Mouse (Mus musculus): ENCODE measurements around the gene Arid4b. TPM values are rescaled to one million over a fixed set of nuclear protein-coding genes. Genes with fewer than 3 reads are reported as not detected.
A peak's percentile ranks its signal among the peaks of the same experiment; 100 is the strongest.

Arid4b gene
- total and polyA plus RNA-seq, 2 experiments from 2014 or later: 21.9 to 30.9 TPM

DNA sequence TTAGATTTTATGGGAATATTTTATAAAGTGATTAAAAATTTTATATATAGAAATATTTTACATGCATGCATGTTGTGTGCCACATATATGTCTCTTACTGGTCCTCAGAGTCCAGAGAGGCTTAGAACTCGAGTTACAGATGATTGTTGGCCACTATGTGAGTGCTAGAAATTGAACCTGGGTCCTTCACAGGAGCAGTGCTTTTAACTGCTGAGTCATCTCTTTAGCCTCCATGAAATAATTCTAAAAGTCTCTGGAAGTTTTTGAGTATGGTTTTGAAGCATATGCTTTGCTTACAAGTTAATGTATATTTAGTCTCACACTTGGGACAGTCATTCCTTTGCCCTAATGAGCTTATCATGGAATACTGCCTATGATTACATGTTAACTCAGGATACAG lies 12.3 kb downstream of the Arid4b start:
- no peaks in the 10 kb centered on the region for H3K36me3 ChIP-seq (replicated peaks; ENCODE audit: control insufficient read depth, insufficient read depth, low read length)
- H3K27me3 ChIP-seq (ENCODE audit: control insufficient read depth, insufficient read depth, low read length): no peaks in the 10 kb centered on the region
- DNase-seq (ENCODE audit: low spot score) (no peak), ATAC-seq (ENCODE audit: insufficient read depth, low read depth) (no peak)
- 70% methylated on average over 1 of the region's 1 CpGs for WGBS
- 0 out of 2 replicates have a peak, but pooled peaks cover 3% of the 10 kb centered on the region for H3K4me1 ChIP-seq (ENCODE audit: control insufficient read depth, insufficient read depth)
- H3K9me3 ChIP-seq (replicated peaks; ENCODE audit: control insufficient read depth, low read length): no peaks in the 10 kb centered on the region
- no peak overlapping the region for H3K27ac ChIP-seq (ENCODE audit: low read depth)
- no peak for TF ChIP-seq CTCF (IDR thresholded peaks at IDR 0.05; ENCODE audit: low read depth)
- TF ChIP-seq EP300 (IDR thresholded peaks at IDR 0.05; ENCODE audit: low read depth): no peak
- H3K4me2 ChIP-seq (ENCODE audit: low read depth, low read length): no peak overlapping the region
- H3K4me3 ChIP-seq (ENCODE audit: low read depth, low read length): no peak overlapping the region
- H3K9ac ChIP-seq (replicated peaks; ENCODE audit: low read depth, low read length): no peak overlapping the region

DNA sequence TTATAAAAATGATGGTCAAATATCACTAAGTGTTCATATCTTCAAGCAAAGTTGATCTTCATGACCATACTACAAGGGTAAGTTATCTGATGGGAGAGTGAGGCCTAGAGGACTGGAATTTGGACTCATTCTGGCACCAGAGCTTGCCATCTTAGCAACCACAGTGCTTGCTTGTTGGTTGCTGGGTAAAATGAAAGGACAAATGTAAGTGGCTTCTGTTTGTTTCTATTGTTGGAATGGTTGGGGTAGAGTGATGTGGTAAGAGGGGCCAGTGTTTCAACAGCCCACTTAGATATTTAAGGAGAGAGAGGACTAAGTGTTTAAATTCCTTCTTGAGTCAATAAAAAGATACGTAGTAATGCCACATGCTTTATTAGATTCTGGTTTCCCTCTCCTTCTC lies 25.6 kb downstream of the Arid4b start:
- peak; percentile 60; the same call in 1 of the 2 replicates for ATAC-seq (ENCODE audit: insufficient read depth, low read depth)

DNA sequence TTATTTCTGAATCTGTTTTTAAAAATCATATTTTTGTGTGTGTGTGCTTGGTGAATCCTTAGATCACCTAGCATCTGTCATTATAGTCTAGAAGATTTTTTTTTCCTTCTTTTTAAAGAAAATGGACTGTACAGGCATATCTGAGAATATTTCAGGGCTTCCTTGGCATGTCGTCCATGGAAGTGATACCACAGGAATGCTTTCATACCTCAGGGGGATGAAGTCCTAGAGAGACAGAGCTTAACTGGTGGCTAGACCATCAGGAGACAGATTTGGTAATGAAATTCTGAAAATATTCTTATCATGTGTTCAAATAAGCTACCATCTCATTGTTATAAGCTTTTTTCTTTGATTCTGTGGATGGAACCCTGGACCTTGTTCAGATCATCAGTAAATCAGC lies 40.0 kb downstream of the Arid4b start:
- Histone ChIP-seq H3K9ac (replicated peaks; ENCODE audit: low read depth, low read length) (no peak overlapping the region), H3K27me3 (ENCODE audit: control insufficient read depth, insufficient read depth, low read length) (no peaks in the 10 kb centered on the region), H3K36me3 (replicated peaks; ENCODE audit: control insufficient read depth, insufficient read depth, low read length) (no peaks in the 10 kb centered on the region), H3K4me2 (ENCODE audit: low read depth, low read length) (no peak overlapping the region), H3K27ac (ENCODE audit: low read depth) (no peak overlapping the region), H3K4me3 (ENCODE audit: low read depth, low read length) (no peak overlapping the region), H3K9me3 (replicated peaks; ENCODE audit: control insufficient read depth, low read length) (no peaks in the 10 kb centered on the region), H3K4me1 (ENCODE audit: control insufficient read depth, insufficient read depth) (peaks cover 20% of the 10 kb centered on the region; the same call in 1 of the 2 replicates)
- TF ChIP-seq EP300 (IDR thresholded peaks at IDR 0.05; ENCODE audit: low read depth) (no peak), CTCF (IDR thresholded peaks at IDR 0.05; ENCODE audit: low read depth) (no peak)
- DNase-seq (ENCODE audit: low spot score) (no peak), ATAC-seq (ENCODE audit: insufficient read depth, low read depth) (no peak)
- WGBS: 24% methylated on average over 1 of the region's 1 CpGs

More for the DNA sequence above, 25.6 kb downstream of the Arid4b start:
- Histone ChIP-seq H3K4me3 (ENCODE audit: low read depth, low read length) (no peak overlapping the region), H3K4me1 (ENCODE audit: control insufficient read depth, insufficient read depth) (no peaks in the 10 kb centered on the region), H3K36me3 (replicated peaks; ENCODE audit: control insufficient read depth, insufficient read depth, low read length) (0 out of 2 replicates have a peak, but pooled peaks cover 5% of the 10 kb centered on the region), H3K9me3 (replicated peaks; ENCODE audit: control insufficient read depth, low read length) (no peaks in the 10 kb centered on the region), H3K4me2 (ENCODE audit: low read depth, low read length) (no peak overlapping the region), H3K27ac (ENCODE audit: low read depth) (peak overlapping the region; percentile 71), H3K27me3 (ENCODE audit: control insufficient read depth, insufficient read depth, low read length) (no peaks in the 10 kb centered on the region), H3K9ac (replicated peaks; ENCODE audit: low read depth, low read length) (no peak overlapping the region)
- peak; percentile 62 for DNase-seq (ENCODE audit: low spot score)
- WGBS: 38% methylated on average over 1 of the region's 1 CpGs
- no peak for TF ChIP-seq CTCF (IDR thresholded peaks at IDR 0.05; ENCODE audit: low read depth)
- no peak for TF ChIP-seq EP300 (IDR thresholded peaks at IDR 0.05; ENCODE audit: low read depth)

DNA sequence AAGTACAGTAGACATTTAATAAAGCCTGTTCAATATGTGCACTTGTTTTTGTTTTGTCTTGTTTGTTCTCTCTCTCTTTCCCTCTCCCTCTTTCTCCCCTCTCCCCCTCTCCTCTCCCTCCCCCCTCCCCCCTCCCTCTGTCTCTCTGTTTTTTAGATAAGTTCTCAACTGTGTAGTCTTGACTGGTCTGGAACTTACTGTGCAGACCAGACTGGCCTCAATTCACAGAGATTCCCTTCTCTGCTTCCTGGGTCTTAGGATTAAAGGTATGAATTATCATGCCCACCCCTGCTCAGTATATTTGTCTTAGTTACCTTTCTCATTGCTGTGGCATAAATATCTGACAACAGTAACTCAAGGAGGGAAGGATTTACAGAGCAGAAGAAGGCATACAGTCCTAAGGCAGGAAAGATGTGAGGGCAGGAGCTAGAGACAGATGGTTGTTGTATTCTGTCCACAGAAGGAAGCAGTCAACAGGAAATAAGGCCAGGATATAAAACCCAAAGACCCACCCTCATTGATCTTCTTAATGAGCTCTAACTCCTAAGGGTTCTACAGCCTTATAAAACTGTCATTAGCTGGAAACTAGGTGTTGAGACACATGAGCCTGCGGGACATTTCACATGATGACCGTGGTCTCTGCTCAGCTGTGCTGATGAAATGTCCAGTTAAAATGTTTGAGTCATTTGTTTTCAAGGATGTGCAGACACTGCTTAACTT lies 47.3 kb downstream of the Arid4b start:
- H3K4me2 ChIP-seq (ENCODE audit: low read depth, low read length): no peak overlapping the region
- DNase-seq (ENCODE audit: low spot score): no peak
- H3K27me3 ChIP-seq (ENCODE audit: control insufficient read depth, insufficient read depth, low read length): no peaks in the 10 kb centered on the region
- no peak overlapping the region for H3K27ac ChIP-seq (ENCODE audit: low read depth)
- no peak overlapping the region for H3K4me3 ChIP-seq (ENCODE audit: low read depth, low read length)
- no peak overlapping the region; the same call in 1 of the 2 replicates for H3K9ac ChIP-seq (replicated peaks; ENCODE audit: low read depth, low read length)
- no peaks in the 10 kb centered on the region for H3K4me1 ChIP-seq (ENCODE audit: control insufficient read depth, insufficient read depth)
- ATAC-seq (ENCODE audit: insufficient read depth, low read depth): no peak
- WGBS: 80% methylated on average over 2 of the region's 2 CpGs
- H3K9me3 ChIP-seq (replicated peaks; ENCODE audit: control insufficient read depth, low read length): no peaks in the 10 kb centered on the region
- no peak for TF ChIP-seq EP300 (IDR thresholded peaks at IDR 0.05; ENCODE audit: low read depth)
- no peak for TF ChIP-seq CTCF (IDR thresholded peaks at IDR 0.05; ENCODE audit: low read depth)
- no peaks in the 10 kb centered on the region for H3K36me3 ChIP-seq (replicated peaks; ENCODE audit: control insufficient read depth, insufficient read depth, low read length)

GRCm38 (mm10) chr13:14111146-14111545 lies 48.1 kb downstream of the Arid4b start:
- DNase-seq (ENCODE audit: low spot score) (no peak), ATAC-seq (ENCODE audit: insufficient read depth, low read depth) (no peak)
- H3K9ac ChIP-seq (replicated peaks; ENCODE audit: low read depth, low read length): no peak overlapping the region
- no peaks in the 10 kb centered on the region for H3K9me3 ChIP-seq (replicated peaks; ENCODE audit: control insufficient read depth, low read length)
- no peak overlapping the region for H3K27ac ChIP-seq (ENCODE audit: low read depth)
- no peaks in the 10 kb centered on the region for H3K4me1 ChIP-seq (ENCODE audit: control insufficient read depth, insufficient read depth)
- WGBS: 30% methylated on average over 1 of the region's 1 CpGs
- no peaks in the 10 kb centered on the region for H3K27me3 ChIP-seq (ENCODE audit: control insufficient read depth, insufficient read depth, low read length)
- no peak overlapping the region for H3K4me3 ChIP-seq (ENCODE audit: low read depth, low read length)
- no peak for TF ChIP-seq CTCF (IDR thresholded peaks at IDR 0.05; ENCODE audit: low read depth)
- TF ChIP-seq EP300 (IDR thresholded peaks at IDR 0.05; ENCODE audit: low read depth): no peak
- H3K4me2 ChIP-seq (ENCODE audit: low read depth, low read length): no peak overlapping the region
- H3K36me3 ChIP-seq (replicated peaks; ENCODE audit: control insufficient read depth, insufficient read depth, low read length): no peaks in the 10 kb centered on the region
